Mouse (Mus musculus): ENCODE results near the gene Naif1.

Gene Naif1

DNA sequence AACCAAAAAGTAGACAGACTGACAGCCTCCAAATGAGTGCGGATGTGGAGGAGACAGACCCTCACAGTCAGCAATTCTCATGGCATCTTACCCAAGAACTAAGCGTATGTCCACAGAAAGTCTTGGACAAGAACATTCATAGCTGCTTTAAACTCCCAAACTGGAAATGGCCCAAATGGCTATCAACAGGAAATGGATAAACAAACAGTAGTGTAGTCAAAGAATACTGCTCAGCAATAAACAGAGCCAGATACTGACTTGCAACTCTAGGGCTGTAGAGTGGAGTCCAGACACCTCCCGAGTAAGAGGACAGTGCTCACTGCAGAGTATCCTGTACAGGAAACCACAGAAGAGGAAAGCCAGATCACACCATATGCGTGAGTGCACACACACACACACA is 49.1 kb downstream of the Naif1 start:
- in situ Hi-C loops (cut with MboI, MseI) = no loop called here

DNA sequence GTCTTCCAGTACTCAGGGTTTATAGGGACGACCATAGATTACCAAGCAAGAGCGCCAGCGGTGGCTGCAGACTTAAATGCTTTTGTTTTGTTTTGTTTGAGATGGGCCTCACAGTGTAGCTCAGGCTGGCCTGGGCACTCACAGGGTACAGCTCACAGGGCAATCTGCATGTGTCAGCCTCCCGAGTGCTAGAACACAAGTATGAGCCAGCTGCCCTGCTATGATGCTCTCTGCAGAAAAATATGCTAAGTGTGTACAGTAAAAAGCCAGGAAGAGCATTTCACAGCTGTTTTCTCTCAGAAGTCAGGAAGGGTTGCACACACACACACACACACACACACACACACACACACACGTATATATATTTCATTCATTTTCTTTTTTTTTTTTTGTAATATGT is 50.2 kb downstream of the Naif1 start:
- in situ Hi-C loops (cut with MboI, MseI) = no loop called here

DNA sequence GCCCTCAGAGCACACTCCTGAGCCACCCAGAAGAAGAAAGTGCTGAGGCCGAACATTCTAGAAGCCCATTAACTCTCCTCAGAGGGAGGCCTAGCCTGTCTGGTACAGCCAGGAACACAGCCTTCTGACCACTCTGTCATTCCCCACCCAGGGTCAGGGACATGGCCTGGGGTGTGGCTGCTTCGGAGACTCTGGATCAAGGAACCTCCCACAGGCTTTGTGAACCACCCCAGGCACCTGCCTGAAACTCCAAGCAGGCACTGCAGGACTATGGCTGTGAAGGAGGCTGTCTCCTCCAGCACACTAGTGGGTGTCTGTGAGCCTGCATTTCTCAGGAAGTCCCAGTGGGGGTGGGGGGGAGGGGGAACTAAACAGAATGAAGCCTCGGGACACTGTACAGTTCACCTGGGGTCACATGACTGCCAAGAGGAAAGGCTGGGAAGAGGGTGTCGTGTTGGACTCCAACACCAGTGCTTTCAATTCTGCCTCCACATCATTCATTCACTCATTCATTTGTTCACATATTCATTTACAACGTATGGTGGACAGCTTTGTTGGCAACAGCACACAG is 51.6 kb downstream of the Naif1 start:
- in situ Hi-C loops (cut with MboI, MseI) = no loop called here

DNA sequence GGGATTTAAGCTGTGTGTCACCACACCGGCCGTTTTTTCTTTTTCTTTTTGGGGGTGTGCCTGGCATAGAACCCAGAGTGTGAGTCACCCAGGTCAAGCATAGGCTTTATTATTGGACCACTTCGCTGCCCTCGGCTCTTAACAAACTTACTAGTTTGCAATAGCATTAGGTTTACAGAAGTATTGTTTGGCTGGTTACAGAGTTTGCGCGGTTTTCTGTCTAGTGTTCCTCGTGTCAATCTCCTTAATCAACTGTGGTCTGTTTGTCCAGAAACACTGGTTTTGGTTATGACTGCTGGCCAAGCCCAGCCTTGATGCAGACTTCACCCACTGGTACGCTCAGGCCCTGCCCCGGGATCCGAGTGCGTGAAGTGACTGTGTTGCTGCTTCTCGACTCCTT is 52.6 kb downstream of the Naif1 start:
- in situ Hi-C loops (cut with MboI, MseI) = no loop called here

DNA sequence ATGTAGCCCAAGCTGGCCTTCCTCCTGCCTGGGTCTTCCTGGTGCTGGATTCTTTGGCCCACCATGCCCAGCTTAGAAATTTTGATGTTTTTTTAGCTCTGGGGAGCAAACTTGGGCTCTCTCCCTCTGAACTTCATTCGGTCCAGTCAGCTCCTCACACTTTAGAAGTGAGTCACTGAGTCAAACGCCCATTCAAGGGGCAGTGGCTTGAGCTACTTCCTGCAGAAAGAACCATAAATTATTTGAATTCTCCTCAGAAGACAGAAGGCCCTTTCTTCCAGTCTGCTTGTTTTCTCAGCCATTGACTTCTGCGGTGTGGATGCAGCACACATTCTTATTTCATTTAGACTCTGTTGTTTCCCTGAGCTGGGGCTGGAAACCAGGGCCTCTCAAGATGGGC is 53.3 kb downstream of the Naif1 start:
- in situ Hi-C loops (cut with MboI, MseI) = no loop called here

DNA sequence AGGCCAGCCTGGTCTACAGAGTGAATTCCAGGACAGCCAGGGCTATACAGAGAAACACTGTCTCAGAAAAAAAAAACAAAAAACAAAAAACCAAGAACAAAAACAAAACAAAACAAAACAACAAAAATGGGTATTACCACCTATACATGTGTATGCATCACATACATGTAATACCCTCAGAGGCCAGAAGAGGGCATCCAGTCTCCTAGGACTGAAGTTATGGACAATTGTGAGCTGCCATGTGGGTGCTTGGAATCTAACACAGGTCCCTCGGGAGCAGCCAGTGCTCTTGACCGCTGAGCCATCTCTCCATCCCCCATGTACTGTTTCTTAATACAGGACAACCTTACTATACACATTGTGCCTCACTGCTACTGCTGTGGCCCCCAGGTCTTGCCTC is 55.3 kb downstream of the Naif1 start:
- in situ Hi-C loops (cut with MboI, MseI) = no loop called here
